Mouse (Mus musculus) spleen, postnatal 4 days (tissue): ENCODE results near the gene Angpt4.
A peak's percentile ranks its signal among the peaks of the same experiment; 100 is the strongest.

Experiments used
- DNase-seq, 2 experiments: peaks; one replicate each; pipeline ENCODE4 v3.0.0; 2022; ENCODE audit warnings: low spot score in 2 of 2

Angpt4 gene

DNA sequence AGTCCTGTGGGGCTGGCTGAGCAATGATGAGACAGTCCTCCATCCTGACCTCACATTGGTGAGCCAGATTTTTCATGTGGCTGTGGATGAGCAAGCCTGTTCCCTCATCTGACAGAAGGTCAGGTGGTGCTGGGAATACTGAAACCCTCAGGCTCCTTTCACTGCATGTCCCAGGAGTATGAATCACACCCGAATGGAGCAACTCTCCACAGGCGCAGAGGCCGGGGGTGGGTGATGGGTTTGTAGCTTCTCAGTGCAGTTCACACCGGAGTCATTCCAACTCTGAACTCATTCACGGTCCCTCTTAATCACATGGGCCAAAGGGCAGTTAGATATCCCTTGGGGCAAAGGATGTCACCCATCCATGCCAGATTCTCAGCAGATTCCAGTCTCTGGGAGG, 3.1 kb downstream of the Angpt4 start:
- DNase-seq, result no peak

- no peak for DNase-seq
Observed at GRCm38 (mm10) chr2:151915111-151915510, 4.1 kb downstream of the Angpt4 start.

DNA sequence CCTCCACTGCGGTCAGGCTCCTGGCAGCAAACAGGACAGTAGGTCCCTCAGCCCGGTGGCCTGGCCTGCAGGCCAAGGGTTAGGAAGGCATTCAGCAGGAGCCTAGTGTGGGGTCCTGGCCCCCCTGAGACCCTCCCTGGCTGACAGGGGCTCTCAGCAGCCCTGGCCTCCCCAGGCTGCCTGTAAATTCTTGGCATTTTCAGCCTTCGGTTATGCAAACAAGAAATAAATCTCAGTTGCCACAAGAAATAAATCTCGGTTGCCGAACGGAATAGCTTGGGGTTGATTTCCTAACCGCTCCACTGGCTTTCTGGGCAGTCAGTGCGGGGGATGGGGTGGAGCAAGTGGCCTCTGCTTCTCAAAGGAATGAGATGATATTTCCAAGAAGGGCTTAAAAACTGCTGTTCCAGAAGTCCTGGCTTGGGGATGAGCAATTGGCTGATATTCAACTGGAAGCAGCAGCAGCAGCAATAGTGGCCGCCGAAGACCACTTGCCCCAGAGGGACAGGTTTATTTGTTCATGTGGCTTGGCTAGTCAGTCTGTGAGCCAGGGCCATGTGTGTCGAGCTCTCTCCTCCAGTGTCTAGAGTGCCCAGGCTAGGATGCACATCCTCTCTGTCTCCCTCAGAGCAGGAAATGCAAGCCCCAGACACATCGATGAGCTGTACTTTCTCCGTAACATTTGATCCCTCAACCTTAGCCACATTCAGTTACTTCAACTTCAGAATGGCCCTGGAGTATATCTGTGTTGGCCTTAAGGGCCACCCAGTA, 5.2 kb downstream of the Angpt4 start:
- DNase-seq, result no peak

DNA sequence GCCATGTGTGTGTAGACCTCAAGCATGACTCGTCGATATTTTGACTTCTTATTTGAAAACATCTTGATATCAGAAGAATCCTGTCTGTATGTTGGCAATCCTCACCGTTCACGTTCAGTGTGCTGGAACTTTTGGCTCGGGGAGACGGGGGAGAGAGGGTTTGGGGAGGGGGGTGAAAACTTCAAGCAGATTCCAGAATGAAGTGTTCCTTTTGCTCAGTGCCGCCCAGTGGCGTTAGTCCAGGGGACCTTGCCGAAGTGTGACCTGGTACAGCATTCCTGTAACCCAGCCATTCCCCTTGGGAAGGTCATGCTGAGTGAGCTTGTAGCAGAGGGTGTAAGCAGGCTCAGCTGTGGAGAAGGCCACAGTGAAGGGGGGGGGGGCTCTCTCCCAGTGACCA, 8.1 kb downstream of the Angpt4 start:
- no peak for DNase-seq

GRCm38 (mm10) chr2:151921068-151921467, 10.1 kb downstream of the Angpt4 start:
- DNase-seq, result no peak

DNA sequence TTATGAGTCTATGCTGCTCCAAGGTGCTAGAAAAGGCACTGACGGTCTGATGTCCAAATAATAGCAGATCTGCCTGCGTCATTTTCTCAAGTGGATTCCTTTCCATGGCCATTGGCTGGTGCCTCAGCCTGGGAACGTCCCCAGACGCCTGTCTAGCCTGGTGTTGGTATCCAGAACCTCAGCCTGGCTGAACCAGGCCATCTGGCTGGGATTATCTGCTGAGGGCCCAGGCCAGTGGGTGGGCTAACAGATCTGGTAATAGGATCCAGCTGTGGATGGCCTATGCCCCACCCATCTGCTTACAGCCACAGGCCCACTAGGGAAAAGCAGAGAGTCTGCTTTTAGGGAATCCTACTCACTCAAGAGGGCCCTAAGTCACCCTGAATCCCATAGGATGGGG, 10.6 kb downstream of the Angpt4 start:
- DNase-seq, result no peak

- no peak for DNase-seq
Observed at GRCm38 (mm10) chr2:151924276-151924675, 13.3 kb downstream of the Angpt4 start.

DNA sequence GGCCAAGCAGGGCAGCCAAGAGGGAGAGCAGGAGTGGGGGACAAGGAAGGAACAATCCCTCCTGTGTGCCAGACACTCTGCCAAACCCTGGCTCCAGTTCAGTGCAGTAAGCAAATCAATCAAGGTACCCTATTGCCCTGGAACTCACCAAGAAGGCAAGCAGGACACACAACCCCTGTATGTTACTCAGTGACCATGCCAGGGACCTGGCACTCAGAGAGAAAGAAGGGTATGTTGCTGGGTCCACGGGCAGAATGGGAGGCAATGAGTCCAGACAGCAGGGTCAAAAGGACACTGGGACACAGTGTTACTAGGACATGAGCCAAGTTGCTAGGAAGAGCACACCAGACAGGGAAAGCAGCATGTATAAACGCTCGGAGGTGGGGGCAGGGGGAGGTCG, 14.7 kb downstream of the Angpt4 start:
- no peak for DNase-seq

DNA sequence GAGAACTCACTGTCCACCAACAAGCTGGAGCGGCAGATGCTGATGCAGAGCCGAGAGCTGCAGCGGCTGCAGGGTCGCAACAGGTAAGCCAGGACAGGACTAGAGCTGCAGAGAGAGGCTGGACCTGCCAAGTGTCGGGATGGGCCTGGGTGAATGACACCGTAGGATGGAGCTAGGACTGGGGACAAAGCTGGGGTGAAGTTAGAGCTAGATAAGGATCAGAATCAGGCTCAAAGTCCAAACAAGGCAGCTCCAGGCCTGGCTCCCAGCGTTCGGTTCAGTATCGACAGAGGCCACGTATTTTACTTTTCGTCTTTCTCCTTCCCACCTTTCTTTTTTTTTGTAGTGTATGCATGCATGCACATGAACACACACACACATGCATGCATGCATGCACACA, 16.1 kb downstream of the Angpt4 start:
- no peak for DNase-seq

DNA sequence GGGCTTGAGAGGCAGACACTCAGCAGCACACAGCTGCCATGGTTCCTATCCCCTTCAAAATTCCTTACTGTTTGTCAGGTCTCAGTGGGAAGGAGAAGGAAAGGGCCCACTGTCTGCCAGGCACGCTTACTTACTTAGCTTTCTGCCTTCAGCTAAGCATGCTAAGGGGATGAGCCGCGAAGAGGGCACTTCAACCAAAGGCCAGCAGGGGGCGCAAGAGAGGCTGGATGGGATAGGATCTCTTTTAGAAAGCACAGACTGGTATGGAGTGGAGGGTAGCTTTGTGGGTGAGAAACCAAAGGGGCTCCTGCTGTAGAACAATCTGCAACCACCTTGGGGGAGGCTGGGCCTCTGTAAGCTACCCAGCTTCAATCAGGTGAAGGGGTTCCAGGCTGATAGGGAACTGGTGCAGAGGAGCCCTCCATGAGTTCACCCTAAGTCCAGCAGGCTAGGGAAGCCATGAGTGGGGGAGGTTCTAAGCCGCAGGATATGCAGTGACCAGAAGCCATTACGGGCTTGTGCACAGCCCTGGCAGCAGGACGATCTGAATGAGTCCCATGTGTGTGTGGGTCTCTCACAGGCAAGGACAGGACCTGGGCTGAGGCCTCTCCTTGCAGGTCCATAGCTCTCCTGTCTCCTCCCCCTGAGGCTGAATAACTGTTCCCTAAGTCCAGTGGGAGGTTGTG, 19.5 kb downstream of the Angpt4 start:
- DNase-seq, result peak; percentile 77 to 94

DNA sequence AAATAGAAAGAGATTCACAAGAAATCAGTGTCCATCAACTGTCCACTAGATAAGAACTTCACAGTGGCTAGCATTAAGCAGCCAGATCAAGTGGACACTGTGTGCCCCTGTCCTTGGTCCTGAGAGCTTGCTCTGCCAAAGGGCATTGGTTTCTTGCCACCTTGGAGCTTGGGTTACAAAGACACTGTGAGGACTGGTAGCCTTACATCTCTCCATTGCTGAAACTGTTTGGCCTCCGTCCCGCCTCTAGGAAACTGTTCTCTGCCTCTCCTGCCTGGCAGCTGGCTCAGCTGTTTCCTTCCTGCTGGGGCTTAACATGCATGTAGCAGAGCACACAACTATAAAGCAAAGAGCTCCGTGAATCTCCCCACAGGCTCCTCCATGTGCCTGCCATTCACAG, 26.9 kb downstream of the Angpt4 start:
- no peak for DNase-seq

GRCm38 (mm10) chr2:151938780-151939200, 27.8 kb downstream of the Angpt4 start:
- no peak for DNase-seq

GRCm38 (mm10) chr2:151939651-151940420, 28.8 kb downstream of the Angpt4 start:
- DNase-seq, result no peak

- DNase-seq, result no peak
Observed at GRCm38 (mm10) chr2:151941269-151941668, 30.3 kb downstream of the Angpt4 start.

GRCm38 (mm10) chr2:151944106-151944505, 33.1 kb downstream of the Angpt4 start:
- no peak for DNase-seq

GRCm38 (mm10) chr2:151947617-151948016, 36.6 kb downstream of the Angpt4 start:
- no peak for DNase-seq

GRCm38 (mm10) chr2:151948311-151948710, 37.3 kb downstream of the Angpt4 start:
- DNase-seq, result no peak

GRCm38 (mm10) chr2:151949082-151949774, 38.2 kb downstream of the Angpt4 start:
- DNase-seq, result no peak

GRCm38 (mm10) chr2:151953665-151954064, 42.7 kb downstream of the Angpt4 start:
- no peak for DNase-seq

GRCm38 (mm10) chr2:151956500-151957137, 45.6 kb downstream of the Angpt4 start:
- DNase-seq, result no peak

DNA sequence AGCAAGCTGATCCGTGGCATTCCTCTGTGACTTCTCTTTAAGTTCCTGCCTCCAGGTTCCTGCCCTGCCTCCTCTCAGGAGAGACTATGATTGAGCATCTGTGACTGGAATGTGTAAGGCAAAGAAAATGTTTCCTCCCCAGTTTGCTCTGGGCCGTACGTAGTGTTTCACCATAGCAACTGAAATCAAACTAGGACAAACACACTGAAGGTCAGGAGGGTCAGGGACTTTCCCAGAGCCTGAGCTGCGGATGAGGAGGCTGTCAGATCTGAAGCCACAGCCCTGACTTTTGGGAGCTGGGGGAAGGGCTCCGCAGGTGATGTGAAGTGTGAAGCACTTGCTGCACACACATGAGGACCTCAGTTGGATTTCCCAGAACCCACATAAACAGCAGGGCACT, 48.3 kb downstream of the Angpt4 start:
- no peak for DNase-seq
